Mouse (Mus musculus) layer of hippocampus, postnatal 36 days (tissue): ENCODE measurements at regions not wholly inside any gene's neighbourhood (a gene's known extent, or its start where the extent isn't known, plus 50 kb on each side); places are given as distances from the start of the nearest gene placed in this dataset.
A peak's percentile ranks its signal among the peaks of the same experiment; 100 is the strongest.
"Not testable (repeated sequence)": the region's sequence is repeated elsewhere in the genome, so short reads cannot be mapped to it uniquely, and the experiment has no call there.

Experiments used
- DNase-seq, 2 experiments: peaks; one replicate each; pipeline ENCODE4 v3.0.0; 2022

GRCm38 (mm10) chr16:55578686-55579085, 260.0 kb downstream of the Nfkbiz start:
- no peak for DNase-seq

DNA sequence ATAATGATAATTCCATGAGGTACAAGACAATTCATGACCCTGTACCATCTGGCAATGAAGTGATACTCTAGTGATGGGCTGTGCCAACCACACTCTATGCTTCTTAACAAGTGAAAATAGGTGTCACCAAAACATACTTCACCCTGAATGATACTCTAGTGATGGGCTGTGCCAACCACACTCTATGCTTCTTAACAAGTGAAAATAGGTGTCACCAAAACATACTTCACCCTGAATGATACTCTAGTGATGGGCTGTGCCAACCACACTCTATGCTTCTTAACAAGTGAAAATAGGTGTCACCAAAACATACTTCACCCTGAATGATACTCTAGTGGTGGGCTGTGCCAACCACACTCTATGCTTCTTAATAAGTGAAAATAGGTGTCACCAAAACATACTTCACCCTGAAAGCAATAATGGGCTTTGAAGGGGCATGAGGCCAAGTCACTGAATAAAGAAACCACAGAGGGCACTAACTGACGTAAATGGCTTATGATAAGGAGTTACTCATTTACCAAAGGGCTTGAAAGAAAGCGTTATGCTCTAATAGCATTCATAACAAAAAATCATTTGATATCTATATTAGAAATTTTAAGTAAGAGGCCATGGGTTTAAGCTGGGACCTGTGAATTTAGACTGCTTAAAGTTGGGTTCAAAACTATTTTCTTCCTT, 263.0 kb downstream of the Nfkbiz start:
- not testable (repeated sequence) for DNase-seq

DNA sequence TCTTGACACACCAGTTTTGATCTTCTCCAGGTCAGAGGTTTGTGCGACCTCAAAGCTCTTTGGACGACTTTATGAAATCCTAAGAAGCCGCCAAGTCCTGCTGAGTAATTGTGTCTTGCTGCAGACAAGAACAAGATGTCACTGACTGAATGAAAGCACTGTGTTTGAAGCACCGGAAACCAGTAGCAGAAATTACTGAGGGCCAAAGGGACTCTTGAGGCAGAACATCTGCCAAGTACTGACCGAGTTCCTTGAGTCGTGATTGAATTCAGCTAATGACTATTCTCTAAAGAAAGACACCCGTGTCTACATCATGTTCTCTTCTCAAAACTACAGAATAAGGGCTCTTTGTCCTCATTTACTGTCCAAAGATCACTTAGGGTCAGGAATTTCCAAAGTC, 267.6 kb downstream of the Nfkbiz start:
- DNase-seq, result no peak

- DNase-seq, result no peak
These were observed 268.6 kb downstream of the Nfkbiz start for GRCm38 (mm10) chr16:55570097-55570496.

DNA sequence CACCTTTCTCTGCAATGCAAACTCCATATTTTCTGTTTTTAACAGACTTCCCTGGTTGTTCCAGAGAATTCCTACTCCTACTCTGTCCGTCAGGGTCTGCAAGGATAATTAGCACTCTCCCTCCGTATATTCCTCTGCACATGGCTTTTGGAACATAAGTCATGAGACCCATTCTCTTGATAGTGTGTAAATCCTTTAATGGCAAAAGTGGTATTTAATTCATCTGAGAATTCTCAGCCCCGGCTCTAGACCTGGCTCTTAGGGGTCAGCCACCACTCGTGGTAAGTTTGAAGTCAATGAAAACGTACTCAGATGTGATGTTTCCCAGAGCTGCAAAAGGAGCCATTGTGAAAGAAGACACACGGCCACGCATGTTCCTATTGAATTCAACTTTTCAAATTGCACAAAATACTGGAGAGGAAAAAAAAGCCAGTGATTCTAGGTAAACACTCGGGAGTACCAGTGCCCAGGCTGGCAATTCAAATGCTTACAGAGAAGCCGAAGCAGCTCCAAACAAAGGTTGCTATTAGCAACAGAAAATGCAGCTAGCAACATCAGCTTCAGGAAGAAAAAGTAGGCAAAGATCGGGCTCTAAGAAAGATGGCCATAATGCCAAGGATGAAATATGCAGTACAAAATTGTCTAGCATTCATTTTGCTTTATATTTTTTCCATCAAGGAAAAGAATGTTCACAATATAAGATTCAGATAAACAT, 258.2 kb upstream of the Zpld1 start:
- no peak for DNase-seq

DNA sequence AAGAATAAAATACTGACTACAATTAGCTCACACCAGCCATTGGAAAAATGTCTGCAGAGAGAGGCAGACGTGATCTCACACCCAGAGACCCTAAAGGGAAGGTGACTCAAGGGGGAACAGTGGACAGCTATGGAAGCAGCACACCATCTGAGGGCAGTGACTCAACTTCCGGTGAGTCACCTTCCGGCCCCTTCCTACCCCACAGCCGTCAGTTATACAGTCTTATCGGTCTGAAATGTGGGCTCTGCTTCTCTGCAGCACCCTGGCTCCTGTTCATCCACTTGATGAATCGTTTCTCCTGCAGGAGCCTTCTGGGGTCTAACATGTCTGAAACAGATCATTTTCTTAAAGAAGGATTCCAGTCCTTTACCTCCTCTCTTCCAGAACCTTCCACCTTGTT, 257.4 kb upstream of the Zpld1 start:
- DNase-seq, result no peak

GRCm38 (mm10) chr16:55553896-55554295, 256.1 kb upstream of the Zpld1 start:
- DNase-seq, result no peak

- DNase-seq, result no peak
These were observed 253.6 kb upstream of the Zpld1 start for GRCm38 (mm10) chr16:55551348-55551747.

- DNase-seq, result peak; percentile 19 to 34
These were observed 253.0 kb upstream of the Zpld1 start for GRCm38 (mm10) chr16:55550649-55551312.

GRCm38 (mm10) chr16:55547095-55547494, 249.3 kb upstream of the Zpld1 start:
- DNase-seq, result no peak

GRCm38 (mm10) chr16:55540336-55541015, 242.7 kb upstream of the Zpld1 start:
- no peak for DNase-seq

- no peak for DNase-seq
These were observed 241.4 kb upstream of the Zpld1 start for GRCm38 (mm10) chr16:55539179-55539578.

DNA sequence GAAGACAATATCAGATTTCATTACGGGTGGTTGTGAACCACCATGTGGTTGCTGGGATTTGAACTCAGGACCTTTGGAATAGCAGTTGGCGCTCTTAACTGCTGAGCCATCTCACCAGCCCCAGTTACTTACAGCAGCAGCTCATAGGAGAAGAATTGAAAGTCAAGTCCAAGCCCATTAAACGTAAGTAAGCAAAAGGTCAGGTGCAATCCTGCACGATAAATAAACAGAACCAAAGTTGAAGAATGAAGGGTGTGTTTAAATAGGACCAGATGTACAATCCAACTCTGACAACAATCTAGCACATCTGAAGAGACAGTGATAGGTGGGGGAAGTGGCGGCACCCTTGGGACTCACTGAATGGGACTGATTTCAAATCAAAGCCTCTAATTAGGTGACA, 239.8 kb upstream of the Zpld1 start:
- no peak for DNase-seq

GRCm38 (mm10) chr16:55532686-55533085, 234.9 kb upstream of the Zpld1 start:
- DNase-seq, result no peak

DNA sequence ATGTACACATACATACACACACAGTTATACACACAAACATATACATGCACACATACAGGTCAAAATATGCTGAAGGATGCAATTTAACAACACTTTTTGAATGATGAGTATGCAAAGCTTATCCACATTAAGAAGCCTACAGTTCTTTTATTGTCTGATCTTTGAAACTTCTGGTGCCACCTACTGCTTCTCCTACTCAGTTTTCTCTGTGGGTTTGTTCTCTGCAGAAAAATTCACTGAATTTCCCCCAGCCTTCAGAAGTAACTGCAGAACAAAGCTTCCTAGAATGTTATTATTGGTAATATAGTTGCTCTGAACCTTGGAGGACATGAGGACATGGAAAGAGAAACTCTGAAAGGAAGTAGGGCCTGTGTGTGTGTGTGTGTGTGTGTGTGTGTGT, 233.1 kb upstream of the Zpld1 start:
- no peak for DNase-seq

GRCm38 (mm10) chr16:55527680-55528079, 229.9 kb upstream of the Zpld1 start:
- DNase-seq, result no peak

GRCm38 (mm10) chr16:55526230-55526842, 228.6 kb upstream of the Zpld1 start:
- DNase-seq, result no peak

GRCm38 (mm10) chr16:55523264-55523663, 225.5 kb upstream of the Zpld1 start:
- DNase-seq, result no peak

GRCm38 (mm10) chr16:55522283-55522682, 224.5 kb upstream of the Zpld1 start:
- DNase-seq, result no peak

DNA sequence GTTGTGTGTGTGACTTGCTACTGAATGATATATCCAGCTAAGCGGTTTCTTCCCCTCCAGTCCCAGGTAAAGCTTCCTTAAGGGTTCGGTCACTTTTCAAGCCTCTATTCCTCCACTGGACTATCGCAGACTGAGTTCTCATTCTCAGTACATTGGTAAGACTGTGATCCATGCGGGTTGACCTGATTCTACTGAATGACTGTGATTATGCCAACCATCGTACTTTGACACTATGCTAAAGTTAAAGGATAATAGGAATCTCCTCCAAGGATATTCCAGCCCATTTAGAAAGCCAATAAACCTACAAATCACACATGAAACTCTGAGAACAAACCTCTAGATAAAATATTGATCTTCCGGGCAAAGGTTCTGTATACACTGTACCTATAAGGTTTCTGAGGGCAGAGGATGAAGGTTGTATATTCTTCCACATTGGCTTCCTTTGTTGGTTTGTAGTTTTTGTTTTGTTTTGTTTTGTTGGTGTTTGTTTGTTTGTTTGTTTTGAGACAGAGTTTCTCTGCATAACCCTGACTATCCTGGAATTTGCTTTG, 223.7 kb upstream of the Zpld1 start:
- DNase-seq, result no peak

DNA sequence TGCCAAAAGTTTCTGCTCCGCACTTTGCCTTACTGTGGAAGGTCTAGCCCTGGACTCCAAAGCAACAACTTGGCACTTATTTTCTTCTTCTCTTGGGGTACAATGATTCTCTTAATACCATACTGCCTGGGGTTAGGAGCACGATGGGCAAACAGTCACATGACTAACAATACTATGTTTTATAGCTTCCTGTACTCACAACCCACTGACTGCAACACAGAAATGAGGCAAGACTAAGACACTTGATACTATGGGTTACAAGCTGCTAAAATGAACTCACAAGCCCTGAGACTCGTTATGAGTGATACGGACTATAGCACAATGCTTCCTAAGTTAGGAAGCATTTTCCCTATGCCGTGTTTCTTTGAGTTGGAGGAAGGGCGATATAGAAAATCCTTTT, 222.3 kb upstream of the Zpld1 start:
- no peak for DNase-seq

DNA sequence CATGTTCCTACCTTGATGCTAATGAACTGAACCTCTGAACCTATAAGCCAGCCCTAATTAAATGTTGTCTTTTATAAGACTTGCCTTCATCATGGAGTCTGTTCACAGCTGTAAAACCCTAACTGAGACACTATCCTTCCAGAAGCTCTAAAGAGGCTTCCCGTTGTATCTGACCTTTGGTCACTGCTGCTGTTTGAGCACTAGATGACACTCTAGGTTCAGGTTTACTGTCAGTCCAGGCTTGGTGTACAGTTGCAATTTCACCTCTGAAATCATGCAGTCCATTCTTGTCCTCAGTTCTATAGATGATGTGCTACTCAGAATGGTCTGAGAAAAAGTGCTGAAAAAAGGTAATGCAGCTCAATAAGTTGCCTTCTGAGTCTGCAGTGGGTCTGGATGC, 221.9 kb upstream of the Zpld1 start:
- no peak for DNase-seq
